Mouse (Mus musculus): ENCODE measurements around the gene Vmn2r11. TPM values are rescaled to one million over a fixed set of nuclear protein-coding genes. Genes with fewer than 3 reads are reported as not detected.
"Not testable (repeated sequence)": the region's sequence is repeated elsewhere in the genome, so short reads cannot be mapped to it uniquely, and the experiment has no call there.

Vmn2r11 gene
- not detected in 2 replicates for polyA plus RNA-seq (2015; fragmentation: Nextera tagmentation; extraction: Ambion mirVana)

DNA sequence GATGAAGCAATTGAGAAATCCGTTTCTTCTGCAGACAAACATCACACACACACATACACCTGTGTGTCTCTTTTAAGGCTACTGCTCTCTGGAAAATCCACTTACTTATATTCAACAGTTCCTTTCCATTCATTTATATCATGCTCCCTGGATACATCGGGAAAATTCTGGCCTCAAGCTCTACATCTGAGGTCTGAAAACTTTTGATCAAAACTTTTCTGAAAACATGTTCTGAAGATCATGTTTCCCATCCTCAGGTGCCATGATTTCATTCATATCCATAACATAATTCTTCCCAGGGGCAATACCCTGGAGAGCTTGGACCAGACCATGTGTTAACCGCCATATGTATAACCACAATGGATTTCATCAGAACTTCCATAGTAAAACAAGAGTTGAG lies at the start of gene Vmn2r11:
TSS of gene Vmn2r11 (minus strand) at position 101 of the 400 bp plus-strand sequence.
- not testable (repeated sequence) for ATAC-seq; H3K9ac ChIP-seq (ENCODE audit: low read depth, low read length); H3K9me3 ChIP-seq (ENCODE audit: control insufficient read depth); H3K4me3 ChIP-seq (ENCODE audit: low read depth, low read length); H3K4me1 ChIP-seq (replicated peaks; ENCODE audit: control insufficient read depth, insufficient read depth, low read length); H3K4me2 ChIP-seq (replicated peaks; ENCODE audit: low read depth); H3K36me3 ChIP-seq (ENCODE audit: control insufficient read depth, insufficient read depth); H3K27me3 ChIP-seq (replicated peaks; ENCODE audit: control insufficient read depth, insufficient read depth, low read length); H3K27ac ChIP-seq (ENCODE audit: low read depth, low read length)
- WGBS: 92% methylated on average over 3 of the region's 3 CpGs

DNA sequence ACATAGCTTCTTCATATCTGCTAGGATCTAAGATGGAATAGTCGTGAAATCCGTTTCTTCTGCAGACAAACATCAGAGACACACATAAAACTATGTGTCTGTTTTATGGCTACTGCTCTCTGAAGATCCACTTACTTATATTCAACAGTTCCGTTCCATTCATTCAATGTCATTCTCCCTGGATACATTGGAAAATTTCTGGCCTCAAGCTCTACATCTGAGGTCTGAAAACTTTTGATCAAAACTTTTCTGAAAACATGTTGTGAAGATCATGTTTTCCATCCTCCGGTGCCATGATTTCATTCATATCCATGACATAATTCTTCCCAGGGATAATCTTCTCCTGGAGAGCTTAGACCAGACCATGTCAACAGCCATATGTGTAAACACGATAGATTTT lies 38.5 kb upstream of the Vmn2r11 start, which contains the start of gene Vmn2r12:
TSS of gene Vmn2r12 (minus strand) at position 101 of the 400 bp plus-strand sequence.
- not testable (repeated sequence) for H3K4me1 ChIP-seq (replicated peaks; ENCODE audit: control insufficient read depth, insufficient read depth, low read length); ATAC-seq; H3K9ac ChIP-seq (ENCODE audit: low read depth, low read length); H3K27ac ChIP-seq (ENCODE audit: low read depth, low read length); H3K27me3 ChIP-seq (replicated peaks; ENCODE audit: control insufficient read depth, insufficient read depth, low read length); H3K4me3 ChIP-seq (ENCODE audit: low read depth, low read length); H3K9me3 ChIP-seq (ENCODE audit: control insufficient read depth); H3K4me2 ChIP-seq (replicated peaks; ENCODE audit: low read depth); H3K36me3 ChIP-seq (ENCODE audit: control insufficient read depth, insufficient read depth)
- WGBS: 84% methylated on average over 5 of the region's 5 CpGs

DNA sequence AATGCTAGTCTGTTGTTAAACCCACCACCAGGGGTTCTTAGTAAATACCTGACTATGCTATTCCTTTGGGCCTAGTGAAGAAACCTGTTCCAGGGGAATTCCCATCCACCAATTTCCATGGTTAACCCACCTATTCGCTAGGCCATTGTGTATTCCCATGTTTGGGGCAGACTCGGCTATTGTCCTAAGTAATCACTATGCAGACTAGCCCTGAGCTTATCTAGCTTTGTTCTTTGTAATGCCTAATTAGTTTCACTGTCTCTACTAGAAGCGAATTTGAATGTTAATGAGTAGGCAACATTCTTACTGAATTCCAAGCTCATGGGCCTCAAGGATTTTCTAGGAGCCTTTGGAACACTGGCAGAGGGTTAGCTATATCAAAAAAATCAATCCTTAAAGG lies 37.1 kb upstream of the Vmn2r11 start:
- not testable (repeated sequence) for H3K9me3 ChIP-seq (ENCODE audit: control insufficient read depth); H3K9ac ChIP-seq (ENCODE audit: low read depth, low read length); H3K36me3 ChIP-seq (ENCODE audit: control insufficient read depth, insufficient read depth); H3K27ac ChIP-seq (ENCODE audit: low read depth, low read length); H3K4me1 ChIP-seq (replicated peaks; ENCODE audit: control insufficient read depth, insufficient read depth, low read length); H3K4me2 ChIP-seq (replicated peaks; ENCODE audit: low read depth); ATAC-seq; H3K27me3 ChIP-seq (replicated peaks; ENCODE audit: control insufficient read depth, insufficient read depth, low read length); H3K4me3 ChIP-seq (ENCODE audit: low read depth, low read length)
- WGBS: 70% methylated on average over 3 of the region's 3 CpGs

DNA sequence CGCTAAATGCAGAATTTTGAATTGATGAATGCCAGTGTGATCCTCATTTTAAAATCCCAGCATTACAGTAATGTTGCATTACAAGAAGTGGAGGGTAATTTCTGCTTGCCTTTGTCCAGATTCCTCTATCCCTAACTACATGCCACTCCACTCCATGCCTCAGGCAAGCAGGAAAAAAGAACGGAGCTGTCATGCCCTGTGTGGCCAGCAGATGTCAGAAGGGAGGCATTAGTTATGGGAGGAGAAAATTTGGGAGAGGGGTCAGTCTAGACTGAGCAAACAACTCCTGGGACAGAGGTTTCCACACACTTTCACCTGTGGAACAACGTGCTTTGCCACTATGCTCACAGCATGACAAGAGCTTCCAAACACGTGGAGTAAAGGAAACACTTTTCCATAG lies 12.6 kb upstream of the Vmn2r11 start:
- WGBS: 40% methylated on average over 4 of the region's 4 CpGs
- not testable (repeated sequence) for H3K4me2 ChIP-seq (replicated peaks; ENCODE audit: low read depth); H3K4me1 ChIP-seq (replicated peaks; ENCODE audit: control insufficient read depth, insufficient read depth, low read length); ATAC-seq; H3K9ac ChIP-seq (ENCODE audit: low read depth, low read length); H3K27ac ChIP-seq (ENCODE audit: low read depth, low read length); H3K36me3 ChIP-seq (ENCODE audit: control insufficient read depth, insufficient read depth); H3K4me3 ChIP-seq (ENCODE audit: low read depth, low read length); H3K27me3 ChIP-seq (replicated peaks; ENCODE audit: control insufficient read depth, insufficient read depth, low read length); H3K9me3 ChIP-seq (ENCODE audit: control insufficient read depth)

DNA sequence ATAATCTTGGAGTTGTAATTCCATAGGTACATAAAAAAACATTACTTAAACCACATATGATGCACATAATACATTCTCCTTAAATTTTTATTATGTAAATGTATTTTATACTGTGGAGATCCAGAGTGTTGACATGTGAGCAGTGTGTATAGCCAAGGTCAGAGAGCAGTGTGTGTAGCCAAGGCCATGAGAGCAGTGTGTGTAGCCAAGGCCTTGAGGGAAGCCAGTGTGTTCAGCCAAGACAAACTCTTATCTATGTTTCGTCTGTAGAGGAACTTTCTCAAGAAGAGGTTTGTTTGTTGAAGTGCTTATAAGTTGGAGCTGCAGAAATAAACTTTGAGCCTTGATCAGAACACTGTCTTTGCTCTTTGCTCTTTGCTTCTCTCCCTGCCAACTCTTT lies 4.1 kb downstream of the Vmn2r11 start:
- Histone ChIP-seq H3K27ac (ENCODE audit: low read depth, low read length) (no peak overlapping the region), H3K4me2 (replicated peaks; ENCODE audit: low read depth) (no peak overlapping the region), H3K4me3 (ENCODE audit: low read depth, low read length) (no peak overlapping the region), H3K4me1 (replicated peaks; ENCODE audit: control insufficient read depth, insufficient read depth, low read length) (no peaks in the 10 kb centered on the region), H3K27me3 (replicated peaks; ENCODE audit: control insufficient read depth, insufficient read depth, low read length) (no peaks in the 10 kb centered on the region), H3K36me3 (ENCODE audit: control insufficient read depth, insufficient read depth) (no peaks in the 10 kb centered on the region), H3K9ac (ENCODE audit: low read depth, low read length) (no peak overlapping the region), H3K9me3 (ENCODE audit: control insufficient read depth) (no peaks in the 10 kb centered on the region)
- TF ChIP-seq CTCF (IDR thresholded peaks at IDR 0.05; ENCODE audit: low read depth): no peak
- ATAC-seq: no peak
- WGBS: 68% methylated on average over 1 of the region's 1 CpGs

DNA sequence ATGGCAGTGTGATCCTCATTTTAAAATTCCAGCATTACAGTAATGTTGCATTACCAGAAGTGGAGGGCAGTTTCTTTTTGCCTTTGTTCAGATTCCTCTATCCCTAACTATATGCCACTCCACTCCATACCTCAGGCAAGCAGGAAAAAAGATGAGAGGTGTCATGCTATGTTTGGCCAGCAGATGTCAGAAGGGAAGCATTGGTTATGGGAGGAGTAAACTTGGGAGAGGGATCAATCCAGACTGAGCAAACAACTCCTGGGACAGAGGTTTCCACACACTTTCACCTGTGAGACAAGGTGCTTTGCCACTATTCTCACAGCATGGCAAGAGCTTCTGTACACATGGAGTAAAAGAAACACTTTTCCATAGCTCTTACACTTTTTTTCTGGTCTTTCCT lies 26.8 kb downstream of the Vmn2r11 start:
- Histone ChIP-seq H3K9me3 (ENCODE audit: control insufficient read depth) (no peaks in the 10 kb centered on the region), H3K4me3 (ENCODE audit: low read depth, low read length) (no peak overlapping the region), H3K4me2 (replicated peaks; ENCODE audit: low read depth) (no peak overlapping the region), H3K9ac (ENCODE audit: low read depth, low read length) (no peak overlapping the region), H3K27me3 (replicated peaks; ENCODE audit: control insufficient read depth, insufficient read depth, low read length) (no peaks in the 10 kb centered on the region), H3K27ac (ENCODE audit: low read depth, low read length) (no peak overlapping the region), H3K4me1 (replicated peaks; ENCODE audit: control insufficient read depth, insufficient read depth, low read length) (no peaks in the 10 kb centered on the region), H3K36me3 (ENCODE audit: control insufficient read depth, insufficient read depth) (no peaks in the 10 kb centered on the region)
- no peak for ATAC-seq
- TF ChIP-seq CTCF (IDR thresholded peaks at IDR 0.05; ENCODE audit: low read depth): peak; percentile 44; the same call in 1 of the 2 replicates

DNA sequence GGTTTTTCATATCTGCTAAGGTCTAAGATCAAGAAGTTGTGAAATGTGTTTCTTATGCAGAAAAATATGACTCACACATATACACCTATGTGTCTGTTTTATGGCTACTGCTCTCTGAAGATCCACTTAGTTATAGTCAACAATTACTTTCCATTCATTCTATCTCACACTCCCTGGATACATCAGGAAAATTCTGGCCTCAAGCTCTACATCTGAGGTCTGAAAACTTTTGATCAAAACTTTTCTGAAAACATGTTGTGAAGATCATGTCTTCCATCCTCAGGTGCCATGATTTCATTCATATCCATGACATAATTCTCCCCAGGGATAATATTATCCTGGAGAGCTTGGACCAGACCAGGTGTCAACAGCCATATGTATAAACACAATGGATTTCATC lies 52.9 kb downstream of the Vmn2r11 start, which contains the start of gene Vmn2r10:
TSS of gene Vmn2r10 (minus strand) at position 101 of the 400 bp plus-strand sequence.
- H3K36me3 ChIP-seq (ENCODE audit: control insufficient read depth, insufficient read depth); H3K4me2 ChIP-seq (replicated peaks; ENCODE audit: low read depth); H3K9me3 ChIP-seq (ENCODE audit: control insufficient read depth); H3K27me3 ChIP-seq (replicated peaks; ENCODE audit: control insufficient read depth, insufficient read depth, low read length); H3K27ac ChIP-seq (ENCODE audit: low read depth, low read length); H3K4me1 ChIP-seq (replicated peaks; ENCODE audit: control insufficient read depth, insufficient read depth, low read length); ATAC-seq; H3K9ac ChIP-seq (ENCODE audit: low read depth, low read length); H3K4me3 ChIP-seq (ENCODE audit: low read depth, low read length): not testable (repeated sequence)

Other genes starting within 250 kb of the Vmn2r11 start
- gene Vmn2r9, start 207.0 kb downstream of the Vmn2r11 start, polyA plus RNA-seq (2015; fragmentation: Nextera tagmentation; extraction: Ambion mirVana): not detected in 2 replicates
- not detected in 2 replicates for gene Vmn2r10, start 53.0 kb downstream of the Vmn2r11 start, polyA plus RNA-seq (2015; fragmentation: Nextera tagmentation; extraction: Ambion mirVana)
- not detected in 2 replicates for gene Vmn2r12, start 38.4 kb upstream of the Vmn2r11 start, polyA plus RNA-seq (2015; fragmentation: Nextera tagmentation; extraction: Ambion mirVana)
- gene Vmn2r13, start 132.6 kb upstream of the Vmn2r11 start, polyA plus RNA-seq (2015; fragmentation: Nextera tagmentation; extraction: Ambion mirVana): not detected in 2 replicates
- gene Vmn2r14, start 165.1 kb upstream of the Vmn2r11 start, polyA plus RNA-seq (2015; fragmentation: Nextera tagmentation; extraction: Ambion mirVana): not detected in 2 replicates
- not detected in 2 replicates for gene Vmn2r15, start 238.1 kb upstream of the Vmn2r11 start, polyA plus RNA-seq (2015; fragmentation: Nextera tagmentation; extraction: Ambion mirVana)

Measured in intestine, postnatal 0 days (tissue).